Mouse (Mus musculus): ENCODE data around the gene Zmynd8.

DNA sequence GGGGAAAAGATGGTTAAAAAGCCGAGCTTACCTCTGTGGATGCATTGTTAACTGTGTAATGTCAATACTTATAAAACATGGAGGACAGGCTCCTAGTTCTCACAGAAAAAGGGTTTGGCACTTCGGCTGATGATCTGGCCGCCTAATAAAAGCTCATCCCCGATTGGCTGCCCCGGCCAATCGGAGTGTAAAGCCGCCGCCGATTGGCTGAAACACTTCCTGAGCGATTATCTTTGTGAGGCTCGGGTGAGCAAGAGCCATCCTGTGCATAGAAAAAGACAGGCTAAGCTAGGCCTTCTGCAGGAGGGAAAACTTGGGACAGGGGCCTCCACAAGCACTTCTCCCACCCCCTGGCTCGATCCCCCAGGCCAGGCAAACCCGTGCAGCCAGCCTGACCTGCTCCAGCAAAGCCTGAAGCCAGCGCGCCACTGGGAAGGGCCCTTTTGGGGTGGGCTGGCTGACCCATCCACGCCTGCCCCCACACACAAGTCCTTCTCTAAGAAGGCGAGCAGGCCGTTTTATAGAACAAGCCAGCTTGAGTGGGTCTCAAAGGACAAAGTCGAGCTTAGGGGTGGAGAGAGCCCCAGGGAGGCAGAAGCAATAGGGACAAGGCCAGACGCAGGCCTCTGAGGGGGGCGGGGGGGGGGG, 14.1 kb downstream of the Zmynd8 start:
- TF ChIP-seq POLR2A (IDR thresholded peaks at IDR 0.05; ENCODE audit: control insufficient read depth, extremely low read depth, insufficient read depth, low read length, poor library complexity) (peak; percentile 75), CTCF (IDR thresholded peaks at IDR 0.05; ENCODE audit: borderline replicate concordance, control insufficient read depth, extremely low read depth, insufficient read depth, low read length, poor library complexity) (no peak)

All from thymus, adult 2 months (tissue).